Mouse (Mus musculus): ENCODE measurements around the gene Dram1.

- no peak for TF ChIP-seq CTCF (IDR thresholded peaks at IDR 0.05; ENCODE audit: borderline replicate concordance, insufficient read depth, low read depth, low read length)
- TF ChIP-seq POLR2A (IDR thresholded peaks at IDR 0.05; ENCODE audit: borderline replicate concordance, insufficient read depth, low read length), result no peak
Measured at GRCm38 (mm10) chr10:88426896-88427295, 48.0 kb upstream of the Dram1 start.

Data from cerebellum, adult 2 months (tissue).